Comparison of ENCODE assay signal across 24 mouse cellular contexts in genomic region chr15:88892876-88893275, GRCm38 (mm10).
"Had no signal": no experiment of that assay in that cellular context is flagged by ENCODE, and none has a peak within 500 bp of the region (broad histone marks: within the 10 kb centered on the region; RNA-seq: fewer than 3 reads in every experiment).

No protein-coding gene starts in this region.

- ATAC-seq: hindbrain, embryonic 16.5 days; inflammation-experienced regulatory T-cells, adult 6 months; intestine, embryonic 15.5 days; intestine, postnatal 0 days; liver, embryonic 12.5 days had no signal

- H3K36me3 ChIP-seq: heart, embryonic 13.5 days; heart, embryonic 15.5 days; hindbrain, embryonic 13.5 days; intestine, embryonic 15.5 days; limb, embryonic 13.5 days; limb, embryonic 15.5 days; liver, embryonic 12.5 days had no signal

- DNase-seq: gastrocnemius, postnatal 14 days; gastrocnemius, postnatal 36 days; heart, adult 11 months; heart, adult 2 months; heart, postnatal 14 days; heart, postnatal 36 days; kidney, adult 18-20 months; kidney, postnatal 10 days; kidney, postnatal 4 days; left cerebral cortex, postnatal 4 days had no signal

- H3K4me3 ChIP-seq: heart, adult 2 months; heart, embryonic 13.5 days; heart, embryonic 15.5 days; hindbrain, embryonic 13.5 days; intestine, embryonic 15.5 days; layer of hippocampus, adult 2 months; left cerebral cortex, adult 2 months; limb, embryonic 13.5 days; limb, embryonic 15.5 days; liver, embryonic 12.5 days had no signal

- H3K9ac ChIP-seq: heart, embryonic 13.5 days; heart, embryonic 15.5 days; hindbrain, embryonic 13.5 days; intestine, embryonic 15.5 days; limb, embryonic 13.5 days; limb, embryonic 15.5 days; liver, embryonic 12.5 days; liver, embryonic 14.5 days had no signal

- H3K9me3 ChIP-seq: heart, embryonic 13.5 days; heart, embryonic 15.5 days; hindbrain, embryonic 13.5 days; intestine, embryonic 15.5 days; limb, embryonic 13.5 days; limb, embryonic 15.5 days; liver, embryonic 12.5 days had no signal

- H3K4me2 ChIP-seq: heart, embryonic 11.5 days; heart, embryonic 13.5 days; heart, embryonic 15.5 days; hindbrain, embryonic 13.5 days; intestine, embryonic 15.5 days; limb, embryonic 13.5 days; limb, embryonic 15.5 days; liver, embryonic 12.5 days had no signal

- H3K27ac ChIP-seq: heart, adult 2 months; heart, embryonic 13.5 days; heart, embryonic 15.5 days; hindbrain, embryonic 13.5 days; intestine, embryonic 15.5 days; layer of hippocampus, adult 2 months; left cerebral cortex, adult 2 months; limb, embryonic 13.5 days; limb, embryonic 15.5 days; liver, embryonic 12.5 days; liver, embryonic 14.5 days had no signal
